10 mouse cellular contexts compared by ENCODE assay signal in the genomic region with DNA sequence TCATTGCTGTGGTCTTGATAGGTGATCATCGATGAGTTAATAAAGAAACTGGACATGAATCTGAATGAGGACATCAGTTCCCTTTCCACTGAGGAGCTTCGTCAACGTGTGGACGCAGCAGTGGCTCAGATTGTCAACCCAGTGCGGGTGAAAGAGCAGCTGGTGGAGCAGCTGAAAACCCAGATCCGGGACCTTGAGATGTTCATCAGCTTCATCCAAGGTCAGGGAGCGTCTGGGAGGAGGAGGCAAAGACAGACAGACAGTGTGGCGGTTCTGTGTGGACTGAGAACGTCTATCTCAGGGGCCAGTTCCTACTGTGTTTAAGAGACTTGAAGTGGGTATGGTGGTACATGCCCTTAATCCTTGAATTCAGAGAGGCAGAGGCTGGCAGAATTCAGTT. TPM values are rescaled to one million over a fixed set of nuclear protein-coding genes. Genes with fewer than 3 reads are reported as not detected.
"Had no signal": no experiment of that assay in that cellular context is flagged by ENCODE, and none has a peak within 500 bp of the region (broad histone marks: within the 10 kb centered on the region; RNA-seq: fewer than 3 reads in every experiment).

No protein-coding gene starts in this region.

- DNase-seq: liver, postnatal 0 days; lung, adult 2 months; lung, postnatal 14 days; lung, postnatal 36 days; right cerebral cortex, postnatal 14 days; thymus, adult 2 months; thymus, postnatal 25 days; thymus, postnatal 4 days had no signal

RNA-seq across cellular contexts. Expression of a gene that starts 6.2 kb away (rescaled TPM):
- total RNA-seq: monocyte, adult 5-6 weeks had no signal

RNA-seq across cellular contexts. Expression of a gene that starts 6.7 kb away (rescaled TPM):
- polyA plus RNA-seq: macrophage had no signal
